Mouse (Mus musculus) spleen, postnatal 14 days (tissue): ENCODE results near the gene Slc22a14.
"Not testable (repeated sequence)": the region's sequence is repeated elsewhere in the genome, so short reads cannot be mapped to it uniquely, and the experiment has no call there.

Experiments used
- DNase-seq, 2 experiments: peaks; one replicate each; pipeline ENCODE4 v3.0.0; 2021 to 2022; ENCODE audit warnings: low spot score in 2 of 2

Slc22a14 gene

DNA sequence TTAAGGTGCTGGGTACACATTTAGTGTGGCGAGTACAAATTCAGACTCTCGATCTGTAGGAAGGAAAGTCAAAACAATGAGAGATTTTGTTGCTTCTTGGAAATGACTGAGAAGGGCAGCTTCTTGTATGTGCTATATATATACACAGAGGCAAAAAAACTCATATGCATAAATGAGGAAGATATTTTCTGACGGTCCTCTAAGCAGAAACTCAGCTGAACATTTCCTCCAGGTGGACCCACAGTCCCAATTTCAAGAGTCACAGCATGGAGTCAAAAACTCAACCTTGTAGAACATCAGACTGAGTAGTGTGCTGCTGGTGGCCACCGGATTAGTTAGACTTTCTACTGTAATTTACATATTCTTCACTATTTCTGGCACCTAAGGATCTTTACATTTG lies 102.3 kb downstream of the Slc22a14 start:
- DNase-seq = no peak

DNA sequence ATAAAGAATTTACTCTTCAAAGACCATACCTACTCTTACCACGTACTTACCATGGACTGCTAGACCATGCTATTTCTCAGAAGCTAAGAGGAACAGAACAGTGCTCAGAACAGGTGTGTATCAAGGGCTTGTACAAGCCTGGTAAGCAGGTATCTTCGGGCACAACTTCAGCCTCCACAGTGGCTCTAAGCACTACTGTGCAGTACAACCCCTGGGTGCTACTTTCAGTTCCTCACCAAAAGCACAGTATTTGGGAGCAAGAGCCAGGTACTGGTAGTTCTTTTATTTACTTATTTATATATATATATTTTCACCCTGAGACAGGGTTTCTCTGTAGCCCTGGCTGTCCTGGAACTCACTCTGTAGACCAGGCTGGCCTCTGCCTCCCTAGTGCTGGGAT lies 104.5 kb downstream of the Slc22a14 start:
- no peak for DNase-seq

DNA sequence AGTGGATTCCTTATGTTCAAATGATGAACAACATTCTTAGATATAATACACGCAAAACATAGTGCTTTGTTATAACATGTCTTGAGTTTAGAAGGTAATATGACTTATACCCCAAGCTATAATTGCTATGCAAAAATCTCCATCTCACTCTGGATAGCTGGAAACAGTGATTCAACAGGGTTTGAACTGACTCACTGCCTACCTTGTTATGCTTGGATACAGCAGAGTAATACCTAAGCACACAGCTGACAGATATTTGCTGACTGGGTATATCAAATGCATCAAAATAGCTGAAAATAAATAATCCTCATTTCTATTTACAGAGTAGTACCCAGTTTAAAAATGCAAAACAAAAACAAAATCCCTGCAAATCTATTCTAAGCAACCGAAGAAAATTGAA lies 106.6 kb downstream of the Slc22a14 start:
- no peak for DNase-seq

DNA sequence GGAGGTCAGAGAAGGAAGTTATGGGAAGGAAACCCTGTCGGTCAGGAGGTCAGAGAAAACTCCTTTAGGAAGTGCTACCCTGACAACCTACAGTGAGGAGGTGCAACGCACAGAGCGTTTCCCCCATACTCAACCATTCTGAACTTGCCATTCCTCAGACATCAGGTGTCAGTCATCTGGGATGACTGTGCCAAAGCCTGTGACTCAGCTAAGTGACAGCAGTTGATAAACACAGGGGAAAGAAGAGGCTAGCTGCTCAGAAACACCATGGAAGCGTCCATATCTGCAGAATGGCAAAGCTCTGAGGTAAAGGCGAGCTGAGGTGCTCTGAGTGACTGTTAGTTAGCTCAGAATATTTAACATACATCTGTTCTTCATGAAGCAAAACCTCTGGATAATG lies 107.2 kb downstream of the Slc22a14 start:
- no peak for DNase-seq

DNA sequence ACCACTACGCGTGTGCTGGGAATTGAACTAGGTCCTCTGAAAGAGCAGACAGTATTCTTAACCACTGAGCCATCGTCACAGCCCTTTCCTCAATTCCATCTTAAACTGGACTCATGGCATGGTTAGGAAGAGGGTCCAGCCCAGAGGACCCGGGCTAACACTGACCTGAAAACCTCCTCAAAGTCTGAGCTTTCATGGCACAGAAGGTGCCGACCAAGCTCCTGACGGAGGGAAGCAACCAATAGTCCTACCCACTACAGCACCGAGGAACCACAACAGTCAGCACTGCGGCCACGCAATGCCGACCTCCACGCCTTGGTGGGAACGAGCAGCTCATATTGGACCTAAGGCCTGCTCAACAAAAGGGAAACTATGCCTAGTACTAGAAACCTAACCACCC lies 109.2 kb downstream of the Slc22a14 start:
- DNase-seq = no peak

DNA sequence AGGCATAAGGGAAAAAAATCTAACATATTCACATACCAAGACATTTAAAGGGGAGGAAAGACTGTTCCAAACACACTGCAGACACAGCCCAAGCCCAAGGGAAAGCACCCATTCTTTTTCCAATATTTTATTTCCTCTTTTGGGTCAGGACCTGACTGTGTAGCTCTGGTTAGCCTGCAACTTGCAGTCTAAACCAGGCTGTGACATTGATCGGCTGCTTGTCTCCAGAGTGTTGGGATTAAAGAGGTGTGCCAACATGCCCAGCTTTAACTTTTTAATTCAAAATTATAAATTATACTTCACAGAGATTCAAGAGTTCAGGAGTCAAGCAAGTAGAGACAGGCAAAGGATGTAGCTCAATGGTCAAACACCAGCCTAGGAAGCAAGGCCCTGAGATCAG lies 110.3 kb downstream of the Slc22a14 start:
- DNase-seq = no peak

DNA sequence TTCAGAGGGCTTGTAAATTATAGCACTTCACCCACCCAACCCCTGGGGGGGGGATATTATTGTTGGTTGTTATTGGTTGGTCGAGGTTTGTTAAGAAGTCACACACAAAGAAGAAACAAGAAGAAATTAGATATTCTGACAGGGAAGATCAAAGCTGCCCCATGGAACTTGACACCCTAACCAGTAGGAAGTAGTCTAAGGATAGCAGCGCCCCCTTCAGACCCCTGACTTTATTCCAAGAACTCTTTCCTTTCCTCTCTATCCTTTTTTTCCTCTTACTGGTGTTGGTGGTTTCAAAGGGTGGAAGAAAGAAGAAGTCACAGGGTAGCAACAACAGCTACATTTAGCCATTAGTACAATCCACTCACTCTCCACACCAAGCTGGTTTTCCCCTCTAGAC lies 111.2 kb downstream of the Slc22a14 start:
- no peak for DNase-seq

DNA sequence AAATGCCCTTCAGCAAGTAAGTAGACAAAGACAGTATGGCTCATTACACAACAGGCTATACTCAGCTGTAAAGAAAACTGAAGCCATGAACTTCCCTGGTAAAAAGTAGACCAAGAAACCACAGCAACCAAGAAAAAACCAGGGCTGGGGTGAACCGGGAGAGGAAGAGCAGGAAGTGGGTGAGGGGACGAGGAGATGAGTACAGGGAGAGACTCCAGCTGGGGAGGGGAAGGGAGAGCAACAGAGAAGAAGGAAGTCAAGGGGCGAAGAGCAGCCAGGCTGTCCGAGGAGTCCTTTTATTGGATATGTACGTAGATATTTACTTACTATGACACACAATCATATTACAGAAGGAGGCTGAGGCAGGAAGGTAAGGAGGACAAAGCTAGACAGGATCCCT lies 117.4 kb downstream of the Slc22a14 start:
- DNase-seq = no peak

DNA sequence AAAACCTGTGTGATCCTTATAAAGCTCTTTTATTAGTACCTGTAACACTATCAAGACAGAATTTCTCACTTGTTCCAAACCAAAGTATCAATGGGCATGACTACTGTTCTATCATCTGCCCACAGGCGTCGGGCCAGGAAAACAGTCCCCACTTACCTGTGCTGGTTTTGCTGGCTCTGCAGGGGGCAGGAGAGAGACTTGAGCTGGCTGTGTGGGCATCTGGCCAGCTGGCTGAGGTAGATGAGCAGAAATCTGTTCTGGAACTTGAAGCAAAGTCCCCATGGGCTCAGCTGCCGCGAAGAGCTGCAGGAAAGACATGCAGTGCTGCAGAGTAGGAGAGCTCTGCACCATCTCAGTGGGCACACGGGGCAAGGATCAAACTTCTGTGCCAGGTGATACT lies 118.5 kb downstream of the Slc22a14 start:
- no peak for DNase-seq

DNA sequence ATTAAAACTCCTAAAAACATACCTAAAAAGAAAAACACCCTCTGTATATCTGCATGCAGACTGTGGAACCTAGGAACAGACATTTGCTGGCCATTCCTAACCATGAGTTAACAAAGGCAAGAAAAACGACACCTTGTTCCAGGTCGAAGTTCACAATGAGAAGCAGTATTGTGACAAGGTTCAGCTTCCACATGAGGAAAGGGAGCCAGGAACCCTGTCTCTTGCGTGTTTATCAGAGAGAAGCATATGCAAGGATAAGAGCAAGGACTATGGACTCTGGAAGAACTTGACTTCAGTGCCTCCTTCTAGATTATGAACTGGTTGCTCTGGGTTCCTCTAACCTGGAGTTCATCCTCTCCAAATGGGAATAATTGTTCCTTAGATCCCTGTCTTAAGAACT lies 121.4 kb downstream of the Slc22a14 start:
- DNase-seq = no peak

DNA sequence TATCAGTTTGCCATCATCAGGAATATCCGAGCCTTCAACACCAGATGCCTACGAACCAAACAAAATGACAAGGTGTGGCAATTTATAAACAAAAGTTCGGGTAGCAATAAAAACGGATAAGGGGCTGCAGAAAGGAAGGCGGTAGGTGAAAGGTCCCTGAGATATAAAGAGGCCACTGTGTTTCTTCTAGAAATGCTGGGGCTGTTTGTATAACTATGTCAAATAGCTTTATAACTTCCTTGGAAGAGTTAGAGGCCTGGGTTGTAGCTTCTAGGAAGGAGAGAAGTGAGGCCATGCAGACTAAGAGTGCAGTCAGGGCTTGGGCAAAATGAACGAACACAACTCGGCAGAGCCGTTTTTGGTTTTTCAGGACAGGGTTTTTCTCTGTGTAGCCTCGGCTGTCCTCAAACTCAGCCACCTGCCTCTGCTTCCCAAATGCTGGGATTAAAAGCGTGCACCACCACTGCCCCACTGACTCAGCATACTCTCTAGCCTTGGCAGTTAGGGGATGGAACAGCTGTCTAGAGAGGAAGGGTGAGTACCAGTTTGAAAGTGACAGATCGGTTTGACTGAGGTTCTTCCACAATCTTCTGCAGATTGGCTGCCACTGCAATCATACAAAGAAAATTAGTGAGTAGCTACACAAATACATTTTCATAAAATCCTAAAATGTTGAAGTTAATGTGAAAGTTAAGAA lies 124.0 kb downstream of the Slc22a14 start:
- DNase-seq = no peak

DNA sequence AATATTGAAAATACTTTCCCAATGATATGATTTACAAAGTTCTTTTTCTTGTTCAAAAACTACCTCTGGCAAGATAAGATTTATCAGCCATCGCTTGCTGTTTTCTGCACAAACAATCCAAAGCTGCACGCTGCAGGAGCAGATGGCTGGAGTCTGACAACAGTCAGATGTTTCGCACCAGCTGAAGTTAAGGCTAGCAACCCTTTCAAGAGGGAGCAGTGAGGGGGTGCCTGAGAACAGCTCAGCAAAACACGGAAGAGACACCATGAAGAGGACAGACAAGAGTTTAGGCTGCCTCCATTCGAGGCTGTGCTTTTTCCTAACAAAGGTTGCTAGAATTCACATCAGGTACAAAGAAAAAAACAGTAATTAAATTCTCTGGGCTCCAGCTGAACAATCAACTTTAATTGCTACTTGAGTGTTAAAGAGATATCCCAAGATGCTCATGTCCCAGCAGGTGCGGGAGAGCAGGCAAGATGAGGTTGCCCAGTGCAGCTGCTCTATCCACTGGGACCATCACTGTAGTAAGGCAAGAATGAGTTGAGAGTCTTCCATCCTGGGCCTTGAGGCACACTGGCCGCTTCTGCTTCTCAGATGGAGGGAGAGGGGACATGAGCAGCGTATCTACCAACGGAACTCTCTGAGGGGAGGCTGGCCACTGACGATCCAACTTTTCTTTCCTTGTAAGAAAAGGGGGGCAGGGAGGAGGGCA lies 124.9 kb downstream of the Slc22a14 start:
- no peak for DNase-seq

DNA sequence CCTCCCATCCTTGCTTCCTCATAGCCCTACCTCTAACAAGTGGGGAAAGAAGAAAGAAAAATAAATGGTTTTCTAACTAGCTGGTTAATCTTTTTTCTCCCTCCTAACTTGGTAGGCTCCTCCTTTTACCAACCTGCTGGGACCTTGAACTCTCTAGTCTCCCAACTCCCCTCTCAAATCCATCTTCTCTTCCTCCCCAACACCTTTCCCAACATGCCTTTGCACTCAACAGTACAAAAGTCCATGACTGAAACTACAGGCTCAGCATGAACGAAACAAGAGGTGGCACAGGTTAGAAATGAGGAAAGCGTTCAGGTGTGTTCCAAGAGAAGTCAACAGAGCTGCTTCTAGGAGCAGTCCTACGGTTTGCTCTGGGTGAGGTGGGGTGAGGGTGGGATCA lies 126.1 kb downstream of the Slc22a14 start:
- no peak for DNase-seq

DNA sequence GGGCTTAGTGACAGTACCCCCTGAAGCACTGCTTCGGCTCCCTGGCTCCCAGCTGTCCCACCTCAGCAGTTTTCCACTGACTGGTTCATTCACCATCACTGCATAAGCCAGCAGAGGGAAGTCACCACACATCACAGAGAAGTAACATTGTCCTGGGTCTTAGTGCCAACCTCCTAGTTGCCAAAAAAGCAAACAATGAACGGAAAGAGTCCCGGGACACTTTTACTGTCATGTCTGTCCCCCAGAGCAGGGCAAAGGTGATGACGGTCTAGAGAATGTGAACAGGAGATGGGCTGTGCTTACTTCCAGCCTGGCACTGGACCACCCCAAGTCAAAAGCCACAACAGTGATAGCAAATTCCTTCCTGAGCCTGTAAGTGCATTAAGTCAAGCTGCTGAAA lies 126.6 kb downstream of the Slc22a14 start:
- no peak for DNase-seq

DNA sequence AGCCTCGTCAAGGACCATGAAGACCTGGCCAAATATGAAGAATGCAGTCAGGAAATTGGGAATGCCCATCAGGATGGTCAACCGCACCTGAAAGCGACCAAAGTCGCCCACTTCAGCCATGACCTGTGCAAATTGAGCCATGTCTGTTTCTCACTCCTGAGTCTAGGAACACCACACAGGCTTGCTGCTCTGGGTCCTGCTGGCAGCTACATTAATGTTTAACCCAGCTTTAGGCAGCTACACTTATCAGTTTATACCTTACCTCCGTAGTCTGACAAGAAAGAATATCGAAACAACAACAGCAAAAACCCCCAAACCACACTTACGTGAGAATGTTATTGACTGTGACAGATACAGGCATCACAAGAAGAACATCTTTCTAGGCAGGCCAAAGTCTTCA lies 133.8 kb downstream of the Slc22a14 start:
- no peak for DNase-seq

DNA sequence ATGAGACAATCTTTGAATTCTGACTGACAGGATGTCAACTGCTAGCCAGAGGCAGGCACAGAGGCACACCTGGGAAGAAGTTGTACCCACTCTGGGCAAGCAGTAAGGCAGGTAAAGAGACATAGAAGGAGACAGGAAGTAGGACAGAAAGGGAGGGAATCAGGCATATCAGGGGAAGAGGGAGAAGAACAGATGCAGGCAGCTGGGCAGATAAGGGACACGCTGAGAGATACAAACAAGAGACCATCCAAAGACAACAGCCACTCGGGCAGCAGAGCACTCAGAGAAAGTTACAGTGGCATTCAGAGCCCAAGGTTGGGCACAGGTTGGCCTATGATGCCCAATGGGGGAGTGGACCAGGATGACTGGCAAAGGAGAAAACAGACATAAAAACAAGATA lies 134.5 kb downstream of the Slc22a14 start:
- no peak for DNase-seq

DNA sequence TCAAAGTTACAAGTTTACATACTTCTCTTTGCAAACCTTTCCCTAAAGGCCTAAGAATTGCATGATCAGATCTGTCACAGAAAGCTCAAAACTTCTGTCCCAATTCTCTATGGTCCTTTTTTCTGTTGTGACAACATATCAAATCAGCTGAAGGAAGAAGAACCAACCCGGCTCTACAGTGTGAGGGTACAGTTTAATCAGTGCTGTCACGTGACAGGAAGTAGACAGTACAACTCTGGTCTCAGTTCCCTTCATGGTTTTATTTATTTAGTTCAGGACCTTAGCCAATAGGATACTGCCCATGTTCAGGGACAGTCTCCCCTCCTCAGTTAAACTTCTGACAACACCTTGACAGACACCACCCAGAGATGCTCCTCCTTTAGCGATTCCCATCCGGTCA lies 145.1 kb downstream of the Slc22a14 start:
- DNase-seq = no peak

DNA sequence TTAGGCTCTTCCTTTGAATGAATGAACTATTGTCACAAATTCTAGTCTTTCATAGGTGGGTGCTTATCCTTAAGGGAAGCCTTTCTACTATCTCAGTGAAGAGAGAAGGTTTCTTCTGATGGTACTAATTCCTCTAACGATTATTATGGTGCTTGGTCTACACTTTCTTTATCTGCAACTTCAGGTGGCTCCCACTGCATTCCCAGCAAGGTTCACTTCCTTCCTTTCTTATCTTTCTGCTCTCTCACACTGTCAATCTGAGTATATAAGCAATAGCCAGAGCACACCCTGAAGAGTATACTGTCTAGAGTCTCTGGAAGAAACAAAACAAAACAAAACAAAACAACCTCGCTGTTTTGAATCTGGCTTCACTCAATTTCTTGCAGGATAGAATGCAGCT lies 145.7 kb downstream of the Slc22a14 start:
- DNase-seq = no peak

DNA sequence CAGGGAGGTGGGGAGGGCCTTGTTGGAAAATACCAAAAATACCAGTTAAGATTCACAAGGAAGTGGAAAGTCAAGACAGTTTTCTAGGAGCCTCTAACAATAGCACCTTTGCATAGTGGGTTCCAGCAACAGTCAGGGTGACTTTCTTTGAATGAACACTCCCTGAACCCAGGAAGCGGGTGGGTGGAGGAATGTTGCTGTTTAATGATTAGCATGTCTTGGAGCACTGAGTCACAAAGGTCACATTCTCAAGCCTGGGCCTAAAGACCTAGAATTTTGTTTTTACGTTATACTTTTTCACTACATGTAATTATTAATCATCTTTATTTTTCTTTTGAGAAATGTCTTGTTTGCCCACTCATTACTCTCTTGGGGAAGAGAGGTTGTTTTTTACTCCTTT lies 150.0 kb downstream of the Slc22a14 start:
- DNase-seq = not testable (repeated sequence)

DNA sequence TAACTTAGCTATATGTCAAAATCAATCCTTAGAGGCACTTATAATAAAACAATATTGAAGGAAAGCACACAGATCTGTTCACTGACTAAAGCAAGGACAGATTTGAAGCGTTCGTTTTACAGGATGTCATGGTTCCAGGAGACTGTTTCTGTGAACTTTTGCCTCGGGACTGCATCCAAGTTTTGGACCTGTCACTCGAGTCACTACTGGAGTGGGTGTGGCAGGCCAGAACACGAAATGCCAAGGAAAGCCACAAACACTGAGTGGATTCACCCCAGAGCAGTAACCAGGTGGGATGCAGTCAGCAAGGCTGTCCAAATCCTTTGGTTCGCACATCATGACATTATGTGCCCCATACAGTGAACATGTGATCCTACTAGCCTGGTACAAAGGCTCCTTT lies 150.8 kb downstream of the Slc22a14 start:
- no peak for DNase-seq

DNA sequence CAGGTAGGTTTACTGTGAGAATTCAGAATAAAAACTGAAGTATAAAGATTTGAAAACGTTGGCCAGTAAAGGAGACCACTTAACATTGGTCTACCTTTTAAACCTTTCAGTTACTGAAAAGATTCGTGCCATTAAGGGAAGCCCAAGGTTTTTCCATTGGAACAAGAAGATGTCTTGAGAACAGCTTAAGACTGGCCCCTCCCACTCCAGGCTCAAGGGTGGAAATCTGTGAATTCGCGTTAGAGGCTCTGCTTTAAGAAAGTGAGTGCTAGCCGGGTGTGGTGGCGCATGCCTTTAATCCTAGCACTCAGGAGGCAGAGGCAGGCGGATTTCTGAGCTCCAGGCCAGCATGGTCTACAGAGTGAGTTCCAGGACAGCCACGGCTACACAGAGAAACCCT lies 152.4 kb downstream of the Slc22a14 start:
- no peak for DNase-seq

DNA sequence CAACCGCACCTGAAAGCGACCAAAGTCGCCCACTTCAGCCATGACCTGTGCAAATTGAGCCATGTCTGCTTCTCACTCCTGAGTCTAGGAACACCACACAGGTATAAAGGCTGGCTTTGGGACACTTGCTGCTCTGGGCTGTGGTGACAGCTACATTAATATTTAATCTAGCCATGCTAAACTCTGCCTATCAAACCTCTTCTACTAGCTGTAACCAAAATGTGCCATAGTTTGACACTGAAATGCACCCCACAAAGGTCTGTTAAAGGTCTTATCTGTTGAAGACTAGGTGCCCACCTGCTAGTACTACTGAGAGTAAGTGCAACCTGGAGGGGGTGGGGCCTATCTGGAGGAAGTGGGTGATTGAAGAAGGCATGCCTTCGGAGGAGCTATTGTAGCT lies 156.4 kb downstream of the Slc22a14 start, which contains the start of gene Slc22a13:
Gene Slc22a13 (minus strand): TSS at position 101 of the 400 bp plus-strand sequence.
- no peak for DNase-seq

DNA sequence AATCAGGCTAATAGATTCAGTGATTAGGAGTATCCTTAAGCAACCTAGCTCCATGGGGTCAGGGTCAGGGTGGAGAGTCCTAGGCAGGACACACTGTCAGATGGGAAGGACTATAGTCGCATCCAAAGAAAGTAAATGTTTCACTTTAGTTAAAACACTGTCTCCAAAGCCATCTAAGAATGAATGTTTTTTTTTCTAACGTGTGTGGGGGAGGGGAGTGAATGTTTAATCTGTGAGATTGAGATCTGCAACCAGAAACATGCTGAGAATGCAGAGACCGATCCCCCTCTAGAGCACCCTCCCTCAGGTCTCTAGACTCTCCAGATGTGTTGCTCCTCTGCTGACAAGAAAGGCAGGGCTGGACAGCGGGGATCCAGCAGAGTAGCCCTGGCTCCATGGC lies 158.2 kb downstream of the Slc22a14 start:
- no peak for DNase-seq

DNA sequence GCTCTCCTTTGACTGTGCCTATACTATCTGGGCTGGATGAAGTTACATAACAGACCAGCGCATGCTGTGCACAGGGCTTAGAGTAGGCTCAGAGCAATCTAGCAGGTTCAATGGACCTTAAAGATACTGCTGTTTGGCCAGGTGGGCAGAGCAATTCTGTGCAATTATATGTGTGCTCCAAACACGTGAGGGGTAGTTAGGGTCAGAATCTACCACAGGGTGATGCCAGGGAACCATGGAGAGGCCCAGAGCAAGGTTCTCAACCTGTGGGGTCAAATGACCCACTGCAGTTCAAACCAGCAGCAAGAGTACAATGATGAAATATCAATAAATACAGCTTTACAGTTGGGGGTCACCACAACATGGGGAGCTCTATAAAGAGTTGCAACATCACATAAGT lies 158.7 kb downstream of the Slc22a14 start:
- no peak for DNase-seq
